Mouse (Mus musculus) embryonic fibroblast, embryonic 13.5 days (primary cell): ENCODE measurements around the gene Tdpoz2.

Experiments used
- CTCF ChIP-seq: IDR thresholded peaks from 2 replicates; pipeline ENCODE4 v1.5.1; 2011; ENCODE audit warnings: mild to moderate bottlenecking, control low read depth, low read length, moderate library complexity, borderline replicate concordance; ENCODE audit not compliant: insufficient read depth
- POLR2A ChIP-seq: IDR thresholded peaks from 2 replicates; pipeline ENCODE4 v1.6.1; 2011; ENCODE audit warnings: low read depth, mild to moderate bottlenecking, control low read depth, low read length, moderate library complexity

GRCm38 (mm10) chr3:93601903-93602302, 50.6 kb downstream of the Tdpoz2 start:
- no peak for TF ChIP-seq POLR2A
- TF ChIP-seq CTCF: no peak
